Mouse (Mus musculus) splenic B cell, adult 2 months (primary cell): ENCODE measurements around the gene Cct7.
"Not testable (repeated sequence)": the region's sequence is repeated elsewhere in the genome, so short reads cannot be mapped to it uniquely, and the experiment has no call there.

Source experiments
- DNase-seq: peaks from one replicate; pipeline ENCODE4 v3.0.0-alpha.2; 2011; ENCODE audit warnings: low read depth, low spot score
- H3K27me3 ChIP-seq: 2 replicates; pipeline ENCODE4 v1.6.1; 2012; ENCODE audit warnings: mild to moderate bottlenecking, low read length, moderate library complexity, mixed read lengths; ENCODE audit not compliant: control insufficient read depth, poor library complexity, insufficient read depth, severe bottlenecking
- H3K36me3 ChIP-seq: 2 replicates; pipeline ENCODE4 v1.6.1; 2012; ENCODE audit warnings: mild to moderate bottlenecking, low read length, moderate library complexity, mixed read lengths; ENCODE audit not compliant: control insufficient read depth, poor library complexity, insufficient read depth, severe bottlenecking

The Cct7 gene

GRCm38 (mm10) chr6:85443488-85444233 lies 7.7 kb upstream of the Cct7 start:
- no peak for DNase-seq
- H3K36me3 ChIP-seq = peaks cover 5% of the 10 kb centered on the region; the same call in 1 of the 2 replicates
- no peaks in the 10 kb centered on the region for H3K27me3 ChIP-seq

- Histone ChIP-seq H3K36me3 (peaks cover 5% of the 10 kb centered on the region; the same call in 1 of the 2 replicates), H3K27me3 (no peaks in the 10 kb centered on the region)
- no peak for DNase-seq
Observed at GRCm38 (mm10) chr6:85444266-85444965, 6.9 kb upstream of the Cct7 start.

DNA sequence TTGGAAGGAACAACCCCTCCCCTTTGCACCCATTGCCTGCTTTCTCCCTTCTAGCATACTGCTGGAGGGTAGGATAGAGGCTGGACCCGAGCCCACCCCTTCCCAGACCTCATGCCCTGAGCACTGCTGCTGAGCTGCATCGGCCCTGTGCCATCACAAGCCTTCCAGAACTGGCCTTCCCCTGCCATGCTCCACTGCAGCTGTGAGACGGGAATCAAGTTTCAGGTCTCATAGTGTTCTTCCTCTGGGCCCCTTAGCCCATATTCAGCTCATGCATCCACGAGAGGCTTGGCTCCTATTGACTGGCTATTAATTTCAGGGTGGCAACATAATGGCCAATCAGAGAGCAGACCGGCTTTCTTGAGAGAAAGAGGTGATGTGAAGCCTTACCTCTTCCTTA lies 6.0 kb upstream of the Cct7 start:
- no peaks in the 10 kb centered on the region for H3K27me3 ChIP-seq
- H3K36me3 ChIP-seq = peaks cover 5% of the 10 kb centered on the region; the same call in 1 of the 2 replicates

GRCm38 (mm10) chr6:85447351-85447750 lies 4.0 kb upstream of the Cct7 start:
- Histone ChIP-seq H3K36me3 (peaks cover 3% of the 10 kb centered on the region; the same call in 1 of the 2 replicates), H3K27me3 (no peaks in the 10 kb centered on the region)
- DNase-seq = no peak

More for the DNA sequence above, 6.0 kb upstream of the Cct7 start:
- DNase-seq = no peak

GRCm38 (mm10) chr6:85450140-85450539 lies 1.2 kb upstream of the Cct7 start:
- not testable (repeated sequence) for H3K36me3 ChIP-seq, H3K27me3 ChIP-seq, DNase-seq

DNA sequence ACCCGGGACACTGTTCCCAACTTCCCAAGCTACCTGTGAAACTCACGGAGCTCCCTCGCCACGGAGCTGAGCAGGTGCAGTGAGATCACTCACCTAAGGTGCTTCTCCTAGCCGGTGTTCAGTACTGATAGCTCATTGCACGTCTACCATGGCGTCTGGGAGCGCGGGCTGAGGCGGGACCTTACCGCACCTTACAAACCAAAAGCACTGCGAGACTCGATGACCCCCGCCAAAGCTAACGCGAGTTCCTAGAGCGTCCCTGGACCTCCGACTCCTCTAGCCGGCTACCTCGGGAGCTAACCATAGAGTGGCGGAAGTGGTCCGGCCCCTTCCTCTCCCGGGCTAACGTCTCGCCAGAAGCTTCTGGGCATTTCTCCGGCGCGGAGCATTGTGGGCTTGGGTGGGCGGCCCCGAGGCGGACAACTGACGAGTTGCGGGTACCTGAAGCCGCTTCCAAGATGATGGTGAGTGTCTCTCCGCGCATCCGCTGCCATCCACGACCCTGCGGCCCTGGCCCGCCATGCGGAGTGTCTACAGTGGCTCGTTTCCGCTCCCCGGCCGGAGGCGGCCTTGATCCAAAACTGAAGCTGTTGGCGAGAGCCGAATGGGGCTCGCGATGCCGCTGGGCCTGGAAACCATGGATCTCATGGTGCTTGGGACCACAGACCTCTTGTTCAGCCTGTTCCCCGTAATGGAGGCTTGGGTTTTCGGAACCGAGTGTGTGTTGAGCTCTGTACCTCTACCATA lies 523 bp downstream of the Cct7 start, which contains the start of gene Pradc1:
TSS of gene Pradc1 (minus strand) at position 307 of the 747 bp plus-strand sequence.
- DNase-seq = peak; percentile 99
- no peaks in the 10 kb centered on the region for H3K27me3 ChIP-seq
- H3K36me3 ChIP-seq = no peaks in the 10 kb centered on the region; the same call in 1 of the 2 replicates

GRCm38 (mm10) chr6:85452411-85452665 lies 1.0 kb downstream of the Cct7 start:
- no peaks in the 10 kb centered on the region for H3K27me3 ChIP-seq
- H3K36me3 ChIP-seq = no peaks in the 10 kb centered on the region
- no peak for DNase-seq

DNA sequence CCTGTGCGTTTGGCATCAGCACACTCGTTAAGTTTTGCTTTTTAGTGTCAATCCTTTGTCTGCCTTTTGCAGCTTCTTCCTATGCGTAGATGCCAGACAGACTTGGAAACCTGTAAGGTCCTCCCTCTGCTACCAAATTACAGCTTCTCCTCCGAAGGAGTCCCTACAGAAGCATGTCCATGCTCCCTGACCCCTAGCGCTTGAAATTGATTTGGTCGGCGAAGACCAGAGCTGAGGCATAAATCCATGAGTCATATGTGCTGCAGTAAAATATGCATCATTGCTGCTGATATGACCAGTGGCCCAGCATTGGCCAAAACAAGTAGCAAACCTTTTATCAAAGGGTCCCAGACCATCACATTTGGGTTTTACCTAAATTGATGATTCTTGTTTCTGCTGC lies 1.5 kb downstream of the Cct7 start:
- DNase-seq = peak; percentile 24
- H3K36me3 ChIP-seq = no peaks in the 10 kb centered on the region
- H3K27me3 ChIP-seq = no peaks in the 10 kb centered on the region

- H3K36me3 ChIP-seq = peaks cover 21% of the 10 kb centered on the region
- no peak for DNase-seq
- H3K27me3 ChIP-seq = no peaks in the 10 kb centered on the region
Observed at GRCm38 (mm10) chr6:85459621-85460020, 8.3 kb downstream of the Cct7 start.

DNA sequence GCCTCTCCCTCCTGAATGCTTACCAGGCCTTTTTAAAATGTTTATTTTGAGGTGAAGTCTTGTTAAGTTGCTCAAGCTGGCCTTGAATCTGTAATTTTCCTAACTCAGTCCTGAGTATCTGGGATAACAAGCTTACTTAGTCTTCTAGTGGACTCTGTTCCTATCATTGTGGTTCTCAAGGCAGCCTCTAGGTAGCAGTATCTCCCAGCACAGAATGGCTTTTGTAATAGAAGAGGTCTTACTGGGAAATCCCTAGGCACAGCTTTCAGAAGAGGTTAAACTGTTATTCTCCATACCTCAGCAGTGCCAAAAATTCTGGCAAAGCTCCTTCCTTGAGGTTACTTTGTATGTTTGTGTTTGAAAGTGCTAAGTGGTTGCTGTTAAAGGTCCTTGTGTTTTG lies 14.1 kb downstream of the Cct7 start:
- Histone ChIP-seq H3K27me3 (no peaks in the 10 kb centered on the region), H3K36me3 (peaks cover 15% of the 10 kb centered on the region)
- DNase-seq = no peak

- DNase-seq = no peak
- peaks cover 4% of the 10 kb centered on the region for H3K36me3 ChIP-seq
- no peaks in the 10 kb centered on the region for H3K27me3 ChIP-seq
Observed at GRCm38 (mm10) chr6:85469660-85470430, 18.5 kb downstream of the Cct7 start.

GRCm38 (mm10) chr6:85471962-85472361 lies 20.6 kb downstream of the Cct7 start:
- no peaks in the 10 kb centered on the region; the same call in none of the 2 replicates for H3K36me3 ChIP-seq
- no peak for DNase-seq

GRCm38 (mm10) chr6:85472542-85472941 lies 21.2 kb downstream of the Cct7 start:
- DNase-seq = no peak
- Histone ChIP-seq H3K36me3 (no peaks in the 10 kb centered on the region; the same call in 1 of the 2 replicates), H3K27me3 (no peaks in the 10 kb centered on the region)

More at GRCm38 (mm10) chr6:85471962-85472361, 20.6 kb downstream of the Cct7 start:
- no peaks in the 10 kb centered on the region for H3K27me3 ChIP-seq

GRCm38 (mm10) chr6:85475581-85475980 lies 24.3 kb downstream of the Cct7 start:
- no peak for DNase-seq
- H3K36me3 ChIP-seq = no peaks in the 10 kb centered on the region

More at GRCm38 (mm10) chr6:85475581-85475980, 24.3 kb downstream of the Cct7 start:
- H3K27me3 ChIP-seq = no peaks in the 10 kb centered on the region
